Mouse (Mus musculus): ENCODE measurements at regions not wholly inside any gene's neighbourhood (a gene's known extent, or its start where the extent isn't known, plus 50 kb on each side); places are given as distances from the start of the nearest gene placed in this dataset.

DNA sequence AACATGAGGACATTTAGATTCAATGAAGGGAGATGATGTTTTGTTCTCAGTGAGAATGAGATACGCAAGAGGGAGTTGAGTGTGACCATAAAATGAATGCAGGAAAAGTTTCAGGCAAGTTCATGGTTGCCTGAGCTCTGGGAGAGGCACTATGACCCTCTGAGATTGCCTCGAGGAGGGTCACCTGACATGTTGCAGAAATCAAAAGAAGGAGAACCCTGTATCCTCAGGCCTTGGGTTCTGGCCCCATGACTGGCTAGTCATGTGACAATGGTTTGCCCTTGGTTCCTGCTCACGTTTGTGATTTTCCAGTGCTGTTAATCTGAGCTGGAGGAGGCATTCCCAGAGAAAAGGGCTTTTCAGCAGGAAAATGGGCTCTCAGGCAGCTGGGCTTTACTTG, 98.9 kb downstream of the Mab21l3 start:
- no peak for DNase-seq

DNA sequence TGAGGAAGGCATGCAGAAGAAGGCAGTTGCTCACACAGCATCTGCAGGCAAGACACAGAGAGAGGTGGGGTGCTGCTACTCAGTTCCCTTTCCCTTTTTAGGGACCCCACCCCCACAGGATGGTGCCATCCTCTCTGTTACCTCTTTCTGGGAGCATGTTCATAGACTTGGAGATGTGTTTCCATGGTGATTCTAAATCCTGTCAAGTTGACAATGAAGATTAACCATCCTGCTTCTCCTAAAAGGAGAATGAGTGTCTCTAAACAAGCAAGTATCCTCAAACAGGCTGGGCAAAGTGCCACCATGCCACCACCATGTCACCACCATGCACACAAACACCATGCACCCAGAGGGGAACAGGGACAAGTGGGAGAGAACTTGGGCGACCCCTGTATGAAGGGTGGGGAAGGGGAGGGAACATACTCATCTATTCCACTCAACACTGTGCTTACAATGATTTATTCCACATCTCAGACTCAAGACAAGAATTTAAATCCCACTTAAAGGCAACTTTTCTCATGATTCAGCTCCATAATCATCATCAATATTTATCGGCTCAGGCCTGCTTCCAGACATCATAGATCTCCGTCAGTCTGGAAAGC, 99.6 kb downstream of the Mab21l3 start:
- no peak for DNase-seq

DNA sequence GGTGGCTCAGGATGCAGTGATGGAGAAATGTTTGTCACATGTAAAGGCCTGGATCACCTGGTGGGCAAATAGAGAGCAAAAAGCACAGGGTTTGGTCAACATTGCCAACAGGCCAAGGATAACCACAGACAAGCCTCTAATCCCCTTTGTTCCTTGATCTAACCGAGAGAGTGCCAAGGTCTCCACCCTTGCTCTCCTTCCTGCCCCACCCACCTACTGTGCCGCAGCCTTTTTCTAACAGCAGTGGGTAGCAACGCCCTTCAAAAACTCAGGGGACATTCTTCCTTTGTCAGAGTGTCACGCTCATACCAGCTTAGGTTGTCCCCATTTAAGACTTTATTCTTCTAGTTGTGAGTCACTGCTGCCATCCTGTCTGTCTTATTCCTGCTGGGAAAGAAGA, 100.6 kb downstream of the Mab21l3 start:
- peak; percentile 34 to 42 for DNase-seq

DNA sequence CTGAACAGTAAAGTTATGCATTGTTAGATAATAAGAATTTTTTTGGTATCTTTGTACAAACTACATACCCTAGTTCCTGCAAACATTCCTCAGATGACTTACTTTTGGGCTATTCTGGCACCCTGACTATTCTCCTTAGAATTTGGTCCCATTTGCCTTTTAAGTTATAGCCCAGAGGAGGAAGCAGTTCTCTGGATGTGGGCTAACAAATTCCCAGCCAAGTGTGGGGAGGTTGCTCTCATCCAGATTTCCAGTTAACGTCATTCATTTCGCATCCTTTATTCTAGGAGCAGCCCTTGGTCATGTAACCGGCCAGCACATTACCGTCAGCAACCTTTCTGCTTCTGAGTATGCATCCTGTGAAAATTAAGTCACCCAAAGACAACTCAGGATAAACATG, 107.9 kb downstream of the Mab21l3 start:
- no peak for DNase-seq

DNA sequence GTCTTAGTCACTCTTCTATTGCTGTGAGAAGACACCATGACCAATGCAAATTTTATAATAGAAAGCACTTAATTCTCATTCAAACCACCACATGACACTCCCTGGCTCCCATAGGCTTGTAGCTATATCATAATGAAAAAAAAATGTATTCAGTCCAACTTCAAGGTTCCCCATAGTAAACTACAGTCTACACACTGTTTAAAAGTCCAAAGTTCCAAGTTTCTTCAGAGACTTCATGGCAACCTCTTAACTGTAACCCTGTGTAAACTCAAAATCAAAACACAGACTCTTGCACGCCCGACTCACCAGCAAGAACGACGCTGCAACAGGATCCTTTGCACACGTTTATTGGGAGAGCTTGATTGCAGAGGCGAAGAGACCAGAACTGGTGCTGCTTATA, 111.6 kb downstream of the Mab21l3 start:
- no peak for DNase-seq

DNA sequence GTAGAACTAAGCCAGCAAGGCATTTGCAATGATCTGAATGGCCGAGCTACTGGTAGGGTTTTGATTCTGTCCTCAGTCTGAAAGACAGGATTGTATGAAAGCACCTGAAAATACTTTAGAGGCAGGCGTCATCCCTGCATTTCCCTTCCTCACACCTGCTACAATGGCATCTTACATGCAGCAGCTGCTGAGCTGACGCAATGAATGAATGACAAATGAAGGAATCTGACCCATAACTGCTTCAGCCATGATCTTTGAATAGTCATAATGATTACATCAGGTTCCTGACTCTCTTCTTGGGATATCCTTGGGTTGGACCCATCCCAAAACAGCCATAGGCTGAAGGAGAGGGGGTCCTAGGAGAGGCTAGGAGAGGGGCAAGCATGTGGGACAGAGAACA, 119.7 kb downstream of the Mab21l3 start:
- no peak for DNase-seq

DNA sequence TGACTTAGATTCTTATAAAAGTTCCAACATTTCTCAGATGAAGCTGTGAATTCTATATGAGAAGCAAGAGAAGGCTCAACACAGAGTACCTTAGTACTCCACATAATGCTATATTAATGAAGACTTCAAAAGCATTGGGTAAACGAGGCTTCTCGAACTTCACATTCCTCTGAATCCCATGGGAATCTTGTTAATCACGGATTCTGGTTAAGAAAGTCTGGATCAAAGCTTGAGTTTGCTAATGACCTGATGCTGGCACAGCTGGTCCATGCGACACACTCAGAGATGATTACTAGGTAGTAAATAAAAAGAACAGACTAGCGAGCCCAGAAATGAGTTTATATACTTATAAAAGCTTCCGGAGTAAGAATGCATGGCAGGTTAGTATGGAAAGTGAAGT, 118.4 kb upstream of the Atp1a1 start:
- no peak for DNase-seq

DNA sequence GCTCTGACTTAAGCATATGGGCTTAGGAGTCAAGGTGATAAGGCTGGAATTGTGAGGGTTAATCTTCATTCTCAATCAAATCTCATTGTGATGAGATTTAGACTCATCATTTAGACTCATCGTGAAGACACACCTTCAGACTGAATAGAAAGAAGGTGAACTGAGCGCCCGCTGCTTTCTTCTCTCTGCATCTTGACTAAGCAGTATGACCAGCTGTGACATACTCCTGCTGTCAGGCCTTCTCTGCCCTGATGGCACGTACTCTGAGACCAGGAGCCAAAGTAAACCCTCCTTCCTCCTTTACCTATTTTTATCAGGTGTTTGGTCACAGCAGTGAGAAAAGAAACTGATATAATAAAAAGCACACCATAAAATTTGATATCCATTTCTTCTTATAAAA, 117.5 kb upstream of the Atp1a1 start:
- no peak for DNase-seq

DNA sequence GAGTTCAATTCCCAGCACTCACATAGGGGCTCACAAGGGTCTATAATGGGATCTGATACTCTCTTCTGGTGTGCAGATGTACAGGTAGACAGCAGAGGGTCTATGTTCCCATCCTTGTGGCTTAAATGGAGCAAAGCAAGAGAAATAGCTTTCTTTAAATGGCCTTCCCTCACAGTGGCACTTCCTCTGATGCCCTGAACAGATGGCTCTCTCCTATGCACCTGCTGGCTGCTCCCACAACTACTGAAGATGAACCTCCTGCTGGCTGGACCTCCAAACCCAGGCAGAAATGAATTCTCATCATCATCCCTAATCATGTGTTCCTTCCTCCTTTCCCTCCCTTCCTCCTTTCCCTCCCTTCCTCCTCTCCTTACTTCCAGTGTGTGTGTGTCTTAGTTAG, 110.9 kb upstream of the Atp1a1 start:
- DNase-seq = no peak

DNA sequence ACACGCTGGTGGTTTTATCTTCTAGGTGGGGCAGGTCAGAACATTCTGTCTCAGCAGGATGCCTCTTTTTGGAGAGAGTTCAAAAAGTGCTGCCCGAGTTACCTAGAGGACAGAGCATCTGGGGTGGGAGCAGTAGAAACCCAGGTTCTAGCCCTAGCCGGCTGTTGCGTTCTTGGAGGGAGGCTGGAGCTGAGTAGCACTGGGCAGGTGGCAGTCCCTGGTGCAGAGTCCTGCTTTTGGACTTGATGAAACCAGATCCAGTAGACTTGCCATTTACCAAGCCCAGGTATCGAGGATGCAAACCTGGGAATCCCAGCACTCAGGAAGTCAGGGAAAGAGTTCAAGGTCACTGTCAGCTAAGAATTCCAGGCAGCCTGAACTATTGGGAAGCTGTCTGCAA, 110.3 kb upstream of the Atp1a1 start:
- no peak for DNase-seq

DNA sequence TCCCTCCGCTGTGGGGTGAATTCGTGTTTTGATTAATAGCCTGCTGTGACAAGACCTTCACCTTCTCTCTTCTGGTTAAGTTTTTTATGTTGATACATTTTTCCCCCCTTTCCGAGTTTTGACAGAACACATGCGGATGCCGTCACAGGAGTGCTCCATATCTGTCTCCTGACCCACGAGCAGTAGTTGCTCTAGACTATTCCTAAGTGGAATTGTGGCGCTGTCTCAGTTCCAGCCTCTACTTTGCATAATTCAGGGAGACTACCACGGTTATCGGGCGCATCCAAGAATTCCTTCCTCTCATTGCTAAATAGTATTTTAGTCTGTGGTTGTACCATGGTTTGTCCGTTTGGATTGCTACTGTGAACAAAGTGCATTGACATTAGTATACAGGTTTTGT, 109.2 kb upstream of the Atp1a1 start:
- no peak for DNase-seq

DNA sequence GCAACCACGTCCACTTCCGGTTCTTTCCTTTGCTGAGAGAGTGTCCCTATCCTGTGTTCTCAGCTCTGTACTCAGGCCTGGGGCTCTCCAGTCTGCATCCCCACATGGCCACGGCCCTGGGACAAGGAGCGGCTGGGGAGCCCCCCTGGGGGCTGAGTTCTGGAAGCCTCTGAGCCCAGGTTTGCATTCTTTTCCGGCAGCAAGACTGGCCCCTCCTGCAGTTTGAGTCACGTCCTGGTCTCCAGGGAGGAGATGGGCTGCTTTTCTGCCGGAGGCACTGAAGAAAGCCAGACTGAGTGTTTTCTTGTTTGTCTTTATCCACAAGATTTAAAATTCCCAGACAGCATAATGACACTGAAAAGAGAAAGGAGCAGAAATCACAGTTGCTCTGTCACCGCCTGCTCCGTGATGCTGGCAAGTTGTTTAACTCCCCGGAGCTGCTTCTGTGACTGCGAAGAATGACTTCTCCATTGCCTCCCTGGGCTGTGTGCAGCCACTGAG, 108.7 kb upstream of the Atp1a1 start:
- DNase-seq = peak in 1 of 2 experiments; percentile 19

DNA sequence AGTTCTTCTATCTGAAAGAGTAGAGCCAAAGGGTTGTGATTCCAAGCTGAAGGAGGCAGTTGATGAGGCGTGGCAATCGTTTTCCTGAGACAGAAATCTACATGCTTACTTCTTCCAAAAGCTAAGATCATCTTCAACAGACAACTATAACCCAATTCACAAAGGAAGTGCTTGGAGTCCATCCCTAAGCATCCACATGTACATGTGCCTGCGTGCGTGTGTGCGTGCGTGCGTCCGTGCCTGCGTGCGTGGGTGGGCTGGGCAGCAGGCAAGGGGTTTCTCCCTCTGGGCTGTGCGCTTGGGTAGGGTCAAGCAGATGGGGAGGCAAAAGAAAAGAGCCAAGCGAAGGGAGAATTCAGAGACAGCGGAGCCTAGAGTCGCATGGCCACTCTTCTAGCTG, 108.2 kb upstream of the Atp1a1 start:
- DNase-seq = no peak

DNA sequence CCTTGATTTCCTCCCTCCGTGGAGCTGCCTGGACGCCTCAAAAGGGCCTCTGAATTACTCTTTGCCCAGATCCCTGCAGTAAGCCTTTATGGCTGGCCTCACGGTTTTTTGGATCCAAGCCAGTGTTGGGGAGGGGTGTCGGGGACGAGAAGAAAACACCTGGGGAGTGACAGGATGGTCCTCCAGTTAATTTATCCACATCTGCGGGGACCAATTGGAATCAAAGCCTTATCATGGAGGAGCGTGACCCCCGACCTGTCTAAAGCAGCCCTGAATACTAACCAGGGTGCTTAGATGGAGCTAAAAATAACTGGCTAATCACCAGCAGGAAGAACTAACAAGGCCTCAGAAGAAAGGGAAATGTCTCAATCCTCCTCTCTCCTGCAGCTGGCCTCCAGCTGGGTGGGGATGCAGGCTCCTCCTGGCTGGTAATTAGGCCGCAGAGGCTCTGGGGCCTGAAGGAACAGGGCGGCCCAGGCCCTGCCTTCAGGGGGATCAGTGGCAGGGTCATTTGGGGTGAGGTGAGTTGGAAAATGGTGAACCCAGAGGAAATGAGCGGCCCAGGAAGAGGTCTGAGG, 107.2 kb upstream of the Atp1a1 start:
- peak; percentile 34 to 78 for DNase-seq

DNA sequence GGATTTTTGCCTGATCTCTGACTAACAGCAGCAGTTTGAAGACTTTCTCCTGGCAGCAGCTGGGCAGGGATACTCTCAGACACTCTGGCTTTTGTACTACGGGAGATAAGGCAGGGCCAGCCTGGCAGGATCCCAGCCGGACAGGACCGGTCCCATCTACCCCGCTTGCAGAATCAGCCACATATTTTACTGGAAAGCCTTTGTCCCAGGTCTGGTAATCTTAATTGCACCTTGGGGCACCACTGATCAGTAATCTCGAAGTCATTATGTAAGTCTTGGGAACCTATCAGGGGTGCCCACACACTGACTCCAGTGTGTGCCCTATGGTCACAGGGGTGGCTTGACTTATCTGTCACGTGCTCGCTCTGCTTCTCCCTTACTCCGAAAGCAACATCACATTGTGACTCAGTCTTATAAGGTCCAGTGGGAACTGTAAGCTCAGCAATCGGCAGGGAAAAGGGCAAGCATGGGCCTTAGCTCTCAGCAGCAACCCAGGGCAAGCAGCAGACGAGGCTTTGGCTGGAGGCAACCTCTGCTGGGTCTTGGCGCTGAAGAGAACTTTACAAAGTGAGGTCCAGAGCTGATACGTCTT, 105.0 kb upstream of the Atp1a1 start:
- DNase-seq = peak in 1 of 2 experiments; percentile 57

DNA sequence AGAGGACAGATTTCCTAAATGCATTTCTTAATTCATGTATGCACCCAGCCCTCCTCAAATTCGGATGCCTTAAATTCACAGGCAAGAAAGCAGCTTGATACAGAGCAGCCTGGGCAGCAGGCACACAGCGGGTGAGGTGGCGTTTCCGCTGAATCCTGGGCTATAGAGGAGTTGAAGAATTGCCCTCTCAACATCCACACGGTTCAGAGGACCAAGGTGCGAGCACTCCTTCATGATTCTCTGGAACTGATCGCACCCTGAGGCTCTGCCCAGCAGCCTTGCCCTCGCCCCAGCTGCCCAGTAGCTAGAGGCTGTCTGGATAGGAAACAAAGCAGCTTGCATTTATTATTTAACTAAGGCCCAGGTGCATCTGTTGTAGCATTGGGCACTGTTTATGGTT, 104.3 kb upstream of the Atp1a1 start:
- DNase-seq = no peak

DNA sequence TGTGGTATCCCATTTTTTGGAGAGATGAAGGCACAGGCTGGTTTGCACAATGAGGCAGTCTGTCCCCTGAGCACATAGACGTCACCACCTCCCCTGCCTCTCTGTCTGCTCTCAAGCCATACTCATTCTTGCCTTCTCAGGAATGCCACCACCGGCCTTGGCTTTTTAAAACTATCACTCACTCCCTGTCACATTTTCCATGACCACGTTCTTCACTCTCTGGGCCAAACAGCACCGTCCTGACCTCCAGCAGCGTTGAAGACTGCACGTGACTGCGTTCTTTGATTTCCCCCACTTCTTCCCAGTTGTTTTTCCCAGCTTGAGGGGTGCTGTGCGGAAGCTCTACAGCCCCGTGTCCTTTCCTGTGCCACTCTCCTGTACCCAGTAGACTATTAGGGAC, 100.4 kb upstream of the Atp1a1 start:
- no peak for DNase-seq

DNA sequence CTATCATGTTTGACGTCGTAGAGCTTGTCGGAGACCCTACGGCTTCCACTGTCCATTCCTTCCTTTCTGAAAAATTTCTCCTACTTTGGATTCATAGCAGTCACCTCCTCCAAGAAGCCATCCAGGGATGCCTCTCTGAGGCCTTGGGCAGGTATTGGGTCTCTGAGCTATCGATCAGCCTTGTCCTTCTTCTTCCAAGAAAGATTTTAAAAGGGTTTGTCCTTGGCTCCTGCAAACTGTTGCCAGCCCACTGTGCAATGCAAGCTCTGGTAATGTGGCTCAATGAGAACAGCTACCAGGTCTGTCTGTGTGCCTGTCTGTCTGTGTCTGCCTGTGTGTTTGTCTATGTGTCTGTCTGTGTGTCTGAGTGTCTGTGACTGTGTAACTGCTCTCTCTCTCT, 99.8 kb upstream of the Atp1a1 start:
- DNase-seq = no peak

DNA sequence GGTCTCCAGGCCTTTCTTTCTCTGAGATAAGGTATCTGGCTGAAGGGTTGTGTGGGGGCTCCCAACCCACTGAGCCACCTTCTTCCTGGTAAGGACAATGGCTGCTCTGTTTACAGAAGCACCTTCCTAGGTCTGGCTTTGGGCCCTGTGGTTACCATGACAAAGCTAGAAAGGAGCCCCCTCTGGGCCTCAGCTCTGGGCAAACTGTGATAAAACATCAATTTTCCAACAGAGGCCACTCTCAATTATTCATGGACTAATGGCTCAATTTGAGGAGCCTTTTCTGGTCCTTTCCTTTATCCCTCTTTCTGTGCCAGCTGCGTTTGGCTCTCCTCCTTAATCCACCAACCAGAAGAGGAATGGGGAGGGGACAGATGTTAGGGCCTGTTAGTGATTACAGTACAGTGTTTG, 97.3 kb upstream of the Atp1a1 start:
- no peak for DNase-seq

DNA sequence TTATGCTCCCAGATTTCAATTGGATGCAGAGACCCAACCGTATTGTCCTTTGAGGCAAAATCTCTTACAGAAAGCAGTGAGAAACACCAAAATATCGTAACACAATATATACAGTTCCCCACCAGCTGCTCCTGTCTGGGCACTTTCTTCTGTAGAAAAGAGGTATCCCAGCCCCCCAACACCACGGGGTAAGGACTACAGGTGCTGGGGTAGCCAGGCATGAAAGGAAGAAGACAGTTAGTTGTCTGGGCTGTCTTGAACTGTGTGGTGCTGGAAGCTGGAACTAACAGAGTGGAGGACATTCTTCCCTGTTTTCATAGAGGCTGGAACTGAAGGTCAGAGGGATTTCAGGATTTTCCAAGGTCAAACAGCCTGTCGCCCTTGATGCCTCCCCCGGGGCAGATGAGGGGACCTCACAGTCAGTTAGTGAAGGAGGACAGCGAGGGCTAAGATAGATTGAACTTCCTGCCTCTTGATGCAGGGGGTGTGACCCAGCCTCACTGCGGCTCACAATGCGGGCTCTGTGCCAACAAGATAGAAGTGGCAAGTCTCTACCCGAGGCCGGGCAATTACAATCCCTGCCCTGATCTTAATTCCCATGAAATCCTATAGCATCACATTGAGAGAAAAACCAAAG, 96.6 kb upstream of the Atp1a1 start:
- DNase-seq = peak; percentile 63 to 67

DNA sequence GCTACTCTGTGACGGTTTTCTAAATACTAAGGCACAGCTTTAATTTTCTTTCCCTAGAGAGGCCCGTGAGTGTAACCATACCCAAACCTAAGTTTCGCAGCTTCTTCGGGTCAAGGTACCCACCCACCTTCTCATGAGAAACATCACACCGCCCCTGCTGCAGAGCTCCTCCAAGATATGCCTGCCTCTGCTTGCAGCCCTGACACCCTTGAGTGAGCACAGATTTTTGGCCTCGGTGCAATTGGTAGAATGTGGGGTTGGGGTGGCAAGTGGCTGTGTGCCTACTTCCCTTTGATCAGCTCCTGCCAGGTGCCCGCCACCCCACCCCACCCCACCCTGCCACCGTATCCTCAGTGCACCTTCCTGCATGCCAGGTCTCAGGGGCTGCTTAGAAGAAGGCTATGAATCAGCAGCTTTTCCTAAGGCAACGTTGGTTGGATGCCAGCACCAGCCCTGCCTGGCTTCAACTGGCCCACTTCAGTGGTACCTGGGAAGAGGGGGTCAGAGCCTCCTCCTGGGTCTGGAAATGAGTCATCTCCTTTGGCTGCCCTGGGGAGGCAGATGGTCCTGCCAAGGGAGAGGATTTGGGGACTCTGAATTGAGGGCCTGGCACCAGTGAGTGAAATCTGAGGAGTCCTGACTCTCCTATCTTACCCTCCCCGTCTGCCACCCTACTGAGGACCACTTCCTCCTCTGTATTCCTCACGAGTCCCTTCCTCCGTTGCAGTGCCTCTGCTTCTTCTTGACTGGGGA, 95.6 kb upstream of the Atp1a1 start:
- no peak for DNase-seq

DNA sequence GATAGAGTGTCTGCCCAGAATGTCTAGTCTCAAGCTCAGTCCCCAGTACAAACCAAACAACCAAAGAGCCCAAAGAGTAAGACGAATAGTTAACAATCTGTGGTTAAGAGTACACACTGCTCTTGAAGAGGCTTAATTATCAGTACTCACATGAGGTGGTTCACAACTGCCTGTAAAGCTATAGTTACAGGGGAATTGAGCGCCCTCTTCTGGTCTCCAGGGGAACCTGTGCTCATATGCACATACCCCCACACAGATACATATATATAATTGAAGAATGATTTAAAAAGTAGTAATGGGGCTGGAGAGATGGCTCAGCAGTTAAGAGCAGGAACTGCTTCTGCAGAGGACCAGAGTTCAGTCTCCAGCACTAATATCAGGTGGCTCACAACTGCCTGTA, 92.3 kb upstream of the Atp1a1 start:
- DNase-seq = no peak

DNA sequence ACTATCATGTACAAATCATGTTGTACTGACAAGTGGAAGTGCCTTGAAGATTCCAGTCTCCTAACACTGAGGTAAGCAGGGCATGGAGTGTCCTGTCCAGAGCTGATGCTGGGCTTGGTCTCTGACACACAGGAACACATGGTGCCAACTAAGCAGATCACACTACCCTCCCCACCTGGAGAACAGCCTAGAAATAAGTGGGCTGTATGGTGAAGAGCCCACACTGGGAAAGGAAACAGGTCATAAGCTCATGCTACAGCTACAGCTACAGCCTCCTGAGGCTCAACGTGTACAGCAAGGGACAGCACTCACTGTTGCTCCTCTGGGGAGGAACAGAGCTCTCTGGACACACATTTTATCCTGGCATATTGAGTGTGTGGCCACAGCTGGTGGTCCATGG, 89.8 kb upstream of the Atp1a1 start:
- DNase-seq = no peak

All from lung, postnatal 4 days (tissue).